Mouse (Mus musculus): ENCODE data around the gene Cyp4f37.

Gene Cyp4f37

DNA sequence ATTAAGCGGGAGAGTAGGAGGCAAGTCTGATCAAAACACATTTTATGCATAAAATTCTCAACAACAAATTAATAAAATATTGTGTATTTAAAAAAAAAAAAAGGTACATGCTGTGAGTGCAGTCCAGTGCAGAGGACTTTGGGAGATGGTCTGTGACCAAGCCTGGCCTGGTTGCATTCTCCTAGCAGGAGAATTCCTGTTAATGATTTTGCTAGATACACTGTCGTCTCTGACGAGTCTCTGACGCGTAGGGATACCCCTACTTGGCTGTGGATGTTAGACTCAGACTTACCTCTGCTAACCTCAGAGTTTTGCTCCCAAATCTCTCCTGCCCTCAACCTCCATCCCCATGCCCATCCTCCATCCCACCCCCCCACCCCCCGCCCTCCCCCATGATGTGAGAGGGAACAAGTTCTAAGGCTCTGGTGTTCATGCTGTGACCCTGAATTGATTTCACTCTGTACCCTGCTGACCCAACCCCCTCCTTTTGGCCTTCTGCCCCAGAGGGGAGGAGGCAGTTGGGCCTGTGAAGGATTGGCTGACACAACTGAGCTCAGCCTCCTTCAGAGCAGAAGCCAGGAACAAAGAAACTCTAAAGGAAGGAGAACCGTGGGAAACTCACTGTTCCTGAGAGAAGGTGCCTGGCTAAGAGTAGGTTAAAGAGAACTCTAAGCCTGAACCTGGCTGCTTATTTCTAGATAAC, 64.1 kb downstream of the Cyp4f37 start, which contains the start of gene Cyp4f15:
TSS of gene Cyp4f15 (plus strand) at position 580 of the 703 bp plus-strand sequence.
- DNase-seq: peak; percentile 36 to 75

Measured in kidney, postnatal 25 days (tissue).